Mouse (Mus musculus): ENCODE data around the gene Pqlc3. TPM values are rescaled to one million over a fixed set of nuclear protein-coding genes. Genes with fewer than 3 reads are reported as not detected.

Pqlc3 gene
- polyA plus RNA-seq, 1 experiment: 19.8 TPM

DNA sequence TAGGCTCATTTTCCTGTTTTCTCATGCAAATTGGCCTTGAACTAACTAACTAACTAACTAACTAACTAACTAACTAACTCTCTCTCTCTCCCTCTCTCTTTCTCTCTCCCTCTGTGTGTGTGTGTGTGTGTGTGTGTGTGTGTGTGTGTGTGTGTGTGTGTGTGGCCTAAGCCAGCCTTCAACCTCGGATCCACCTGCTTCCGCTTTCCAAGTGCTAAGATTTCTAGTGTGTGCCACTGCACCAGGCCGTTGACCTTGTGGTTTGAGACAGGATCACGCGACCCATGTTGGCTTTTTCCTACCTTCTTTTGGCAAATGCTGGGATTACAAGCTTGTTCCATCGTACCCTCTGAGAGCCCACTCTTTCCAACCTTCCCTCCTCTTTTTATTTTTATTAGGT is 420 bp upstream of the Pqlc3 start:
- no peak for TF ChIP-seq FOSL1 (IDR thresholded peaks at IDR 0.05; ENCODE audit: insufficient read depth, low read length, poor library complexity, severe bottlenecking)
- TF ChIP-seq USF1 (IDR thresholded peaks at IDR 0.05; ENCODE audit: low read depth): peak; percentile 23
- Histone ChIP-seq H3K27me3 (ENCODE audit: control insufficient read depth, insufficient read depth, insufficient read length) (no peaks in the 10 kb centered on the region), H3K79me3 (ENCODE audit: low read depth) (no peaks in the 10 kb centered on the region), H3K79me2 (ENCODE audit: control insufficient read depth, insufficient read depth) (peaks cover 20% of the 10 kb centered on the region), H3ac (ENCODE audit: control insufficient read depth, insufficient read length, low read depth) (peak overlapping the region; percentile 45), H3K4me3 (ENCODE audit: insufficient read depth, poor library complexity, severe bottlenecking) (no peak overlapping the region), H3K36me3 (ENCODE audit: control insufficient read depth, insufficient read depth) (peaks cover 22% of the 10 kb centered on the region)

DNA sequence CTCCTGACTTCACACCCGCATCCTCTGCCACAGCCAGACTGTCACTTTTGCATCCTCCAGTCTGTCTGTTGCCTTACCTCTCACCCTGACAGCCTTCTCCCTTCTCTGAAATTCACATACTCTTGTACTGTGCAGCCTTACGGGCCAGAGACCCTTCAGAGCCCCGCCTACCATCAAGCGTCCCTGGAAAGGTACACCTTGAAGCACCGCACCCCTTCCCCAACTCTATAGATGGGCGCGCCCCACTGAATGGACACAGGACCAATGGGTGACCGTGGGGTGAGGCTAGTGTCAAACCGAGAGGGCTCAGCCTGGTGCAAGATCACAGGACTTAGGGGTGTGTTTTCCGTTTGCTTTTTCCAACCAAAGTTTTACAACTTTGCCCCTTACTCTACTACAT is 1.1 kb downstream of the Pqlc3 start:
- Histone ChIP-seq H3K27me3 (ENCODE audit: control insufficient read depth, insufficient read depth, insufficient read length) (no peaks in the 10 kb centered on the region), H3ac (ENCODE audit: control insufficient read depth, insufficient read length, low read depth) (peak overlapping the region; percentile 70), H3K79me2 (ENCODE audit: control insufficient read depth, insufficient read depth) (peaks cover 20% of the 10 kb centered on the region), H3K79me3 (ENCODE audit: low read depth) (no peaks in the 10 kb centered on the region), H3K4me3 (ENCODE audit: insufficient read depth, poor library complexity, severe bottlenecking) (peak overlapping the region; percentile 83), H3K36me3 (ENCODE audit: control insufficient read depth, insufficient read depth) (peaks cover 32% of the 10 kb centered on the region)
- TF ChIP-seq USF1 (IDR thresholded peaks at IDR 0.05; ENCODE audit: low read depth) (no peak), MAX (IDR thresholded peaks at IDR 0.05) (no peak), CEBPB (IDR thresholded peaks at IDR 0.05; ENCODE audit: low read depth) (no peak), MYOG (IDR thresholded peaks at IDR 0.05; ENCODE audit: control insufficient read depth, extremely low read depth, insufficient read length) (no peak), FOSL1 (IDR thresholded peaks at IDR 0.05; ENCODE audit: insufficient read depth, low read length, poor library complexity, severe bottlenecking) (no peak), CTCF (IDR thresholded peaks at IDR 0.05; ENCODE audit: control insufficient read depth, insufficient read depth, insufficient read length) (no peak), MYOD1 (IDR thresholded peaks at IDR 0.05; ENCODE audit: control insufficient read depth, insufficient read length, low read depth) (no peak)

DNA sequence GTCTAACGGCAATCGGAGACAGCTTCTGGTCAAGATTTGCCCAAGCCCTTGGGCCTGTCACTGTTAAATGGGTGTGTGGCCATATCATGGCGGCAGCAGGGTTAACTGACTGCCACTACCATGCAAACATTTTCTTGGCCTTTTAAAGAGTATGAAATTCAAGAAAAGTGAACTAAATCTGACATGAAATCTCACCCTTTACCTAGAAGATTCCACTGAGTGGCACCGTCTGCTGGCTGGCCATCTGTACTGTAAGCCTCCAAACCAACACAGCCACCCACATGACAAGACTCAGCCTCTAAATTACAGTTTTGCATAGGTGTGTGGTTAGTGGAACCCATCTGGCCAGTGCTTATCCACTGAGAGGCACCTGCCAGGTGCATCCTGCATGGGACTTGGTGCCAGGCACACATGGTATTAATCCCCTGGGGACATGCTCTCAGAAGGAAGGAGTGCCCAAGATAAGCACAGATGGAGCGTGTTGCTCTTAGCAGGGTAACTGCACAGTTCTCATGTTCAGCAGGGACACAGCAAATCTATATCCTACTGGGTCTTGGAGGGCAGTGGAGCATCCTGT is 3.2 kb downstream of the Pqlc3 start:
- H3K27me3 ChIP-seq (ENCODE audit: control insufficient read depth, insufficient read depth, insufficient read length): no peaks in the 10 kb centered on the region
- H3ac ChIP-seq (ENCODE audit: control insufficient read depth, insufficient read length, low read depth): no peak overlapping the region
- H3K4me3 ChIP-seq (ENCODE audit: insufficient read depth, poor library complexity, severe bottlenecking): no peak overlapping the region
- H3K36me3 ChIP-seq (ENCODE audit: control insufficient read depth, insufficient read depth): peaks cover 52% of the 10 kb centered on the region
- peaks cover 20% of the 10 kb centered on the region for H3K79me2 ChIP-seq (ENCODE audit: control insufficient read depth, insufficient read depth)
- TF ChIP-seq USF1 (IDR thresholded peaks at IDR 0.05; ENCODE audit: low read depth): no peak
- TF ChIP-seq MYOD1 (IDR thresholded peaks at IDR 0.05; ENCODE audit: control insufficient read depth, insufficient read length, low read depth): no peak
- TF ChIP-seq CEBPB (IDR thresholded peaks at IDR 0.05; ENCODE audit: low read depth): no peak
- TF ChIP-seq MAX (IDR thresholded peaks at IDR 0.05): no peak
- no peak for TF ChIP-seq FOSL1 (IDR thresholded peaks at IDR 0.05; ENCODE audit: insufficient read depth, low read length, poor library complexity, severe bottlenecking)
- no peaks in the 10 kb centered on the region for H3K79me3 ChIP-seq (ENCODE audit: low read depth)

DNA sequence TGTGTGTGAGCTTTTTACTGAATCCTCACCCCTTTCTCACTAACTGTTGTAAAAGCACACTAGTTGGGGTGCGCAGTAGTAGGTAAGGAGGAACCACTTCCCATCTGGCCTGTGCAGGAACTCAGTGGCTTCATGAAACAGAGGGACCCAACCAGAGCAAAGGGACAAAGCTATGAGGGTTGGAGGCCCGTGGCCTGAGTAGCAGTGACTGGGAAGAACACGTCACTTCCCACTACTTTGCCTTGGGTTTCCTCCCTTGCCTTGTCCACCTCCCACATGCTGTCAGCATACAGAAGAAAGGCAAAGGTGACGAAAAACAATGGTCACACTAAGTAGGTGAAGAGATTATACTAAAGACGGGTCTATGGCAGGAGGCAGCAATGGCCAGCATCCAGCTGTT is 3.9 kb downstream of the Pqlc3 start:
- H3K27me3 ChIP-seq (ENCODE audit: control insufficient read depth, insufficient read depth, insufficient read length): no peaks in the 10 kb centered on the region
- H3ac ChIP-seq (ENCODE audit: control insufficient read depth, insufficient read length, low read depth): no peak overlapping the region
- H3K4me3 ChIP-seq (ENCODE audit: insufficient read depth, poor library complexity, severe bottlenecking): no peak overlapping the region
- peaks cover 20% of the 10 kb centered on the region for H3K79me2 ChIP-seq (ENCODE audit: control insufficient read depth, insufficient read depth)
- H3K79me3 ChIP-seq (ENCODE audit: low read depth): no peaks in the 10 kb centered on the region
- peaks cover 58% of the 10 kb centered on the region for H3K36me3 ChIP-seq (ENCODE audit: control insufficient read depth, insufficient read depth)
- TF ChIP-seq MYOG (IDR thresholded peaks at IDR 0.05; ENCODE audit: control insufficient read depth, extremely low read depth, insufficient read length) (no peak), FOSL1 (IDR thresholded peaks at IDR 0.05; ENCODE audit: insufficient read depth, low read length, poor library complexity, severe bottlenecking) (no peak), CEBPB (IDR thresholded peaks at IDR 0.05; ENCODE audit: low read depth) (no peak), CTCF (IDR thresholded peaks at IDR 0.05; ENCODE audit: control insufficient read depth, insufficient read depth, insufficient read length) (no peak), MAX (IDR thresholded peaks at IDR 0.05) (no peak), USF1 (IDR thresholded peaks at IDR 0.05; ENCODE audit: low read depth) (no peak), MYOD1 (IDR thresholded peaks at IDR 0.05; ENCODE audit: control insufficient read depth, insufficient read length, low read depth) (no peak)

DNA sequence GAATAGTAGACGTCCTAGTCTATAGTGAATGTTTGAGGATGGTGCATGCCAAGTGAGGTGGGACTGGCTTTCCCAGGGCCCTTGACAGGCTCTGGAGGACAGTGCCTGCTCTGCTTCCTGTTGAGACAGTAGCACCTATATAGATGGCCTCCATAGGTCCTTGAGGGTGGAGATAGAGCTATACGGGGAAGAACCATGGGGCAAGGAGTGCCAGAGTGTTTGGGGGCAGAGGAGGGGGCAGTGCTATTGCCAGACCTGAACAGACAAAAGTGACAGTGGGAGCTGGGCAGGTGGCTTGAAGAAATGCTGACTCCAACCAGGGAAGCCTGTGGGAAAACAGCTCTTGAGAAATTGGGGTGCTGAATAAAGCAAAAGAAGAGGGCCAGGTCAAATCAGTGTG is 5.9 kb downstream of the Pqlc3 start:
- TF ChIP-seq FOSL1 (IDR thresholded peaks at IDR 0.05; ENCODE audit: insufficient read depth, low read length, poor library complexity, severe bottlenecking): no peak
- TF ChIP-seq MAX (IDR thresholded peaks at IDR 0.05): no peak
- TF ChIP-seq CTCF (IDR thresholded peaks at IDR 0.05; ENCODE audit: control insufficient read depth, insufficient read depth, insufficient read length): no peak
- no peak for TF ChIP-seq USF1 (IDR thresholded peaks at IDR 0.05; ENCODE audit: low read depth)
- TF ChIP-seq MYOG (IDR thresholded peaks at IDR 0.05; ENCODE audit: control insufficient read depth, extremely low read depth, insufficient read length): no peak
- TF ChIP-seq CEBPB (IDR thresholded peaks at IDR 0.05; ENCODE audit: low read depth): no peak
- TF ChIP-seq MYOD1 (IDR thresholded peaks at IDR 0.05; ENCODE audit: control insufficient read depth, insufficient read length, low read depth): no peak
- Histone ChIP-seq H3K27me3 (ENCODE audit: control insufficient read depth, insufficient read depth, insufficient read length) (no peaks in the 10 kb centered on the region), H3K79me3 (ENCODE audit: low read depth) (no peaks in the 10 kb centered on the region), H3K36me3 (ENCODE audit: control insufficient read depth, insufficient read depth) (peaks cover 74% of the 10 kb centered on the region), H3K4me3 (ENCODE audit: insufficient read depth, poor library complexity, severe bottlenecking) (no peak overlapping the region), H3ac (ENCODE audit: control insufficient read depth, insufficient read length, low read depth) (no peak overlapping the region), H3K79me2 (ENCODE audit: control insufficient read depth, insufficient read depth) (peaks cover 16% of the 10 kb centered on the region)

DNA sequence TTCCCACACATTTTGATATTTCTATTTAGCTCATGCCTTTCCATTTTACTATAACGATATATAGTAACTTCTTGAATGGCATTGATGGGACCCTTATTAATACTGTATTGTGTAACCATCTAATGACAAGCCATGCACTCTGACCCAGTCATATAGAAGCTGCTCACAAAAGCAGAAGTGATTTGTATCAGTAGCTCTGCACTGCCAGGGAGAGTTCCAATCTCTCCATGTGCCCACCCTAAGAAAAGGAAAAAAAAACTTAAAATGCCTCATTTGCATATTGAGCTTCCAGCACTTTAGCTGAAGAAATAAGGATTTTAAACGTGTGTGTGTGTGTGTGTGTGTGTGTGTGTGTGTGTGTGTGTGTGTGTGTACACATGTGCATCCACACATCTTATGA is 7.9 kb downstream of the Pqlc3 start:
- no peaks in the 10 kb centered on the region for H3K79me3 ChIP-seq (ENCODE audit: low read depth)
- TF ChIP-seq CEBPB (IDR thresholded peaks at IDR 0.05; ENCODE audit: low read depth) (no peak), USF1 (IDR thresholded peaks at IDR 0.05; ENCODE audit: low read depth) (no peak), MYOG (IDR thresholded peaks at IDR 0.05; ENCODE audit: control insufficient read depth, extremely low read depth, insufficient read length) (no peak), MAX (IDR thresholded peaks at IDR 0.05) (no peak), FOSL1 (IDR thresholded peaks at IDR 0.05; ENCODE audit: insufficient read depth, low read length, poor library complexity, severe bottlenecking) (no peak), MYOD1 (IDR thresholded peaks at IDR 0.05; ENCODE audit: control insufficient read depth, insufficient read length, low read depth) (no peak), CTCF (IDR thresholded peaks at IDR 0.05; ENCODE audit: control insufficient read depth, insufficient read depth, insufficient read length) (no peak)

More for the DNA sequence above, 7.9 kb downstream of the Pqlc3 start:
- no peaks in the 10 kb centered on the region for H3K79me2 ChIP-seq (ENCODE audit: control insufficient read depth, insufficient read depth)
- H3K4me3 ChIP-seq (ENCODE audit: insufficient read depth, poor library complexity, severe bottlenecking): no peak overlapping the region
- H3K36me3 ChIP-seq (ENCODE audit: control insufficient read depth, insufficient read depth): peaks cover 83% of the 10 kb centered on the region
- no peaks in the 10 kb centered on the region for H3K27me3 ChIP-seq (ENCODE audit: control insufficient read depth, insufficient read depth, insufficient read length)
- no peak overlapping the region for H3ac ChIP-seq (ENCODE audit: control insufficient read depth, insufficient read length, low read depth)
